Mouse (Mus musculus) small intestine, adult 2 months (tissue): ENCODE data around the gene Gm17428.

Source experiments
- CTCF ChIP-seq: fragments of 200-500 bp; IDR thresholded peaks from 2 replicates; pipeline ENCODE4 v1.5.1; 2012; ENCODE audit warnings: low read depth, mild to moderate bottlenecking, control low read depth, inconsistent platforms, low read length, moderate library complexity, mixed read lengths; ENCODE audit not compliant: insufficient replicate concordance, insufficient read length; ENCODE audit errors: extremely low read depth
- POLR2A ChIP-seq: fragments of 200-500 bp; IDR thresholded peaks from 2 replicates; pipeline ENCODE4 v1.6.1; 2012; ENCODE audit warnings: low read depth, mild to moderate bottlenecking, control low read depth, inconsistent platforms, low read length, moderate library complexity

DNA sequence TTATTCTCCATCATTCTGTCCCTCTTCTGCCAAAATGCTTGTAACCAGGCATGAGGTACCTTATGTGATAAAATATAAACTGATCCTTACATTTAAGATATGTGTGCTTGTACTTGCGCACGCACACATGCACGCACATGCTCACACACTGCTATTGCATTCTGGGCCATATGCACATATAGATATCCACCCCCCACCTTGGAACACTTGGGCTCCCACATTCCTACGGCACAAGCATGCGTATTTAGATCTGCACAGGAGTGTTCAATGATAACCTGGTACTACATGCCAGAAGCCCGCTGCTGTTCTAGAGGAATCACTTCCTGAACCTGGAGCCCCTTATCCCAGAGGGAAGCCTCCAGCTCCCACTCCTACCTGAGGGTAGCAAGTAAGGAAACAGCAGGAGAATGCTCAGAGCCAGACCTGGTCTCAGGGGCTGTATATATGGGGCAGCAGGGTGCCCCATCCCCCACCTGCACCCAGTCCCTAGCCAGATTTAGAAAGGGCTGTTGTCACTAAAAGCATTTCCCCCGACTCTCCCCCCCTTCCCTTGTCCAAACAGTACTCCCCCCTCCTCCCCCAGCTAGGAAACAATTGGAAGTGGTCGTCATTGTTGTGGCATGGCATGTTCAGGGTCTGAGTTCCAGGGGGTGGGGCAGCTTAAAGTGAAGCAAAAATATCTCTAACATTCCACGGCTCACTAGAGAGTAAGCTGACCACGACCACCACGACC lies 17.6 kb downstream of the Gm17428 start, which contains the start of gene Myh7:
- TF ChIP-seq POLR2A (no peak), CTCF (no peak)
